Mouse (Mus musculus) intestine, embryonic 15.5 days (tissue): ENCODE data around the gene Gnptg. TPM values are rescaled to one million over a fixed set of nuclear protein-coding genes. Genes with fewer than 3 reads are reported as not detected.

Experiments
- ATAC-seq: fragments of 200-750 bp; cut with Nextera tagmentation; 2 replicates; pipeline ENCODE4 v1.8.0; 2017; ENCODE audit warnings: moderate TSS enrichment, moderate library complexity
- H3K27ac ChIP-seq: fragments of 300-500 bp; sonication (generic); 2 replicates; pipeline ENCODE4 v1.5.1; 2015; ENCODE audit warnings: mild to moderate bottlenecking, inconsistent platforms
- H3K27me3 ChIP-seq: fragments of 300-500 bp; sonication (generic); replicated peaks from 2 replicates; pipeline ENCODE4 v1.6.1; 2015; ENCODE audit warnings: inconsistent platforms
- H3K36me3 ChIP-seq: fragments of 300-500 bp; sonication (generic); 2 replicates; pipeline ENCODE4 v1.6.1; 2015; ENCODE audit warnings: inconsistent platforms
- H3K4me1 ChIP-seq: fragments of 300-500 bp; sonication (generic); replicated peaks from 2 replicates; pipeline ENCODE4 v1.6.1; 2015; ENCODE audit warnings: inconsistent platforms
- H3K4me2 ChIP-seq: fragments of 300-500 bp; sonication (generic); replicated peaks from 2 replicates; pipeline ENCODE4 v1.6.1; 2015; ENCODE audit warnings: mild to moderate bottlenecking, inconsistent platforms
- H3K4me3 ChIP-seq: fragments of 300-500 bp; sonication (generic); replicated peaks from 2 replicates; pipeline ENCODE4 v1.5.1; 2015; ENCODE audit warnings: inconsistent platforms
- H3K9ac ChIP-seq: fragments of 300-500 bp; sonication (generic); 2 replicates; pipeline ENCODE4 v1.6.1; 2015; ENCODE audit warnings: inconsistent platforms
- H3K9me3 ChIP-seq: fragments of 300-500 bp; sonication (generic); 2 replicates; pipeline ENCODE4 v1.6.1; 2016; ENCODE audit warnings: inconsistent platforms
- WGBS: fragments of 180-500 bp; shearing (Covaris S2); methylation state at CpG from one replicate; pipeline ENCODE4 v1.1.7; 2015; 5-methylcytosine and 5-hydroxymethylcytosine counted together
- polyA plus RNA-seq: library from polyadenylated mRNA; unstranded; fragments of >200 nt; fragmentation: Nextera tagmentation; extraction: Ambion mirVana; gene quantifications from 2 replicates; pipeline ENCODE4 v1.2.1, GENCODE M21; 2015

The Gnptg gene
- polyA plus RNA-seq = 40.6 and 42.7 TPM in 2 replicates

GRCm38 (mm10) chr17:25239695-25240636 is at the start of gene Gnptg, which contains the start of gene Tsr3:
TSS of gene Gnptg (minus strand) at chr17:25240124.
TSS of gene Tsr3 (plus strand) at chr17:25240170.
- H3K27me3 ChIP-seq = no peaks in the 10 kb centered on the region
- peak within 1 kb of the TSS; percentile 89 for H3K9ac ChIP-seq
- under 1% methylated on average over 80 of the region's 80 CpGs for WGBS
- H3K9me3 ChIP-seq = no peaks in the 10 kb centered on the region
- peaks cover 11% of the 10 kb centered on the region for H3K4me1 ChIP-seq
- peak; percentile 95 for ATAC-seq
- peak within 1 kb of the TSS; percentile 75 for H3K27ac ChIP-seq
- peaks cover 11% of the 10 kb centered on the region for H3K36me3 ChIP-seq
- H3K4me3 ChIP-seq = peak within 1 kb of the TSS; percentile 99
- peak within 1 kb of the TSS; percentile 92 for H3K4me2 ChIP-seq

- Histone ChIP-seq H3K4me2 (no peak overlapping the region), H3K9me3 (no peaks in the 10 kb centered on the region), H3K9ac (no peak overlapping the region), H3K27me3 (no peaks in the 10 kb centered on the region), H3K36me3 (no peaks in the 10 kb centered on the region), H3K4me3 (no peak overlapping the region), H3K27ac (no peak overlapping the region), H3K4me1 (no peaks in the 10 kb centered on the region)
- 17% methylated on average over 4 of the region's 4 CpGs for WGBS
- no peak for ATAC-seq
Measured at GRCm38 (mm10) chr17:25288842-25289241, 48.9 kb upstream of the Gnptg start.

GRCm38 (mm10) chr17:25285033-25285432 is 45.1 kb upstream of the Gnptg start:
- H3K4me2 ChIP-seq = no peak overlapping the region
- no peaks in the 10 kb centered on the region for H3K27me3 ChIP-seq
- no peak overlapping the region for H3K27ac ChIP-seq
- H3K4me1 ChIP-seq = 0 out of 2 replicates have a peak, but pooled peaks cover 2% of the 10 kb centered on the region
- no peaks in the 10 kb centered on the region for H3K9me3 ChIP-seq
- H3K36me3 ChIP-seq = no peaks in the 10 kb centered on the region
- 23% methylated on average over 3 of the region's 3 CpGs for WGBS
- H3K4me3 ChIP-seq = no peak overlapping the region
- no peak overlapping the region for H3K9ac ChIP-seq
- ATAC-seq = no peak

GRCm38 (mm10) chr17:25282133-25282532 is 42.2 kb upstream of the Gnptg start:
- no peak overlapping the region for H3K4me3 ChIP-seq
- H3K27me3 ChIP-seq = no peaks in the 10 kb centered on the region
- ATAC-seq = peak; percentile 77; the same call in 1 of the 2 replicates
- peak overlapping the region; percentile 15; the same call in 1 of the 2 replicates for H3K4me2 ChIP-seq
- H3K4me1 ChIP-seq = 0 out of 2 replicates have a peak, but pooled peaks cover 2% of the 10 kb centered on the region
- WGBS = 27% methylated on average over 11 of the region's 11 CpGs
- no peak overlapping the region for H3K27ac ChIP-seq
- no peaks in the 10 kb centered on the region for H3K36me3 ChIP-seq
- no peak overlapping the region for H3K9ac ChIP-seq
- H3K9me3 ChIP-seq = no peaks in the 10 kb centered on the region

- no peak overlapping the region for H3K9ac ChIP-seq
- H3K27ac ChIP-seq = no peak overlapping the region
- H3K4me2 ChIP-seq = no peak overlapping the region
- no peak for ATAC-seq
- H3K9me3 ChIP-seq = no peaks in the 10 kb centered on the region
- no peaks in the 10 kb centered on the region for H3K27me3 ChIP-seq
- peaks cover 18% of the 10 kb centered on the region for H3K4me1 ChIP-seq
- no peak overlapping the region for H3K4me3 ChIP-seq
- WGBS = 97% methylated on average over 3 of the region's 3 CpGs
- no peaks in the 10 kb centered on the region for H3K36me3 ChIP-seq
Measured at GRCm38 (mm10) chr17:25275833-25276232, 35.9 kb upstream of the Gnptg start.

GRCm38 (mm10) chr17:25274571-25275346 is 34.8 kb upstream of the Gnptg start, which contains the start of gene Ube2i:
TSS of gene Ube2i (minus strand) at chr17:25274622.
- peaks cover 25% of the 10 kb centered on the region for H3K4me1 ChIP-seq
- peak within 1 kb of the TSS; percentile 100 for H3K9ac ChIP-seq
- peak within 1 kb of the TSS; percentile 74 for H3K4me2 ChIP-seq
- no peaks in the 10 kb centered on the region for H3K9me3 ChIP-seq
- no peak for ATAC-seq
- H3K4me3 ChIP-seq = peak within 1 kb of the TSS; percentile 92
- H3K36me3 ChIP-seq = peaks cover 2% of the 10 kb centered on the region; the same call in 1 of the 2 replicates
- 81% methylated on average over 9 of the region's 9 CpGs for WGBS
- H3K27ac ChIP-seq = peak within 1 kb of the TSS; percentile 99
- H3K27me3 ChIP-seq = no peaks in the 10 kb centered on the region

- WGBS = under 1% methylated on average over 43 of the region's 45 CpGs
- peaks cover 25% of the 10 kb centered on the region for H3K4me1 ChIP-seq
Measured at GRCm38 (mm10) chr17:25273706-25274501, 34.0 kb upstream of the Gnptg start.

GRCm38 (mm10) chr17:25272951-25273705 is 33.2 kb upstream of the Gnptg start:
- peak overlapping the region; percentile 74 for H3K4me2 ChIP-seq
- peaks cover 25% of the 10 kb centered on the region for H3K4me1 ChIP-seq
- peak; percentile 92 for ATAC-seq
- WGBS = under 1% methylated on average over 91 of the region's 92 CpGs
- H3K4me3 ChIP-seq = peak overlapping the region; percentile 92
- H3K27ac ChIP-seq = peak overlapping the region; percentile 99
- H3K36me3 ChIP-seq = peaks cover 19% of the 10 kb centered on the region
- no peaks in the 10 kb centered on the region for H3K9me3 ChIP-seq
- no peaks in the 10 kb centered on the region for H3K27me3 ChIP-seq
- H3K9ac ChIP-seq = peak overlapping the region; percentile 100

More at GRCm38 (mm10) chr17:25273706-25274501, 34.0 kb upstream of the Gnptg start:
- H3K9ac ChIP-seq = peak overlapping the region; percentile 100
- peak overlapping the region; percentile 92 for H3K4me3 ChIP-seq
- peak overlapping the region; percentile 74 for H3K4me2 ChIP-seq
- ATAC-seq = peak; percentile 87
- peak overlapping the region; percentile 99 for H3K27ac ChIP-seq
- H3K9me3 ChIP-seq = no peaks in the 10 kb centered on the region
- peaks cover 11% of the 10 kb centered on the region for H3K36me3 ChIP-seq
- H3K27me3 ChIP-seq = no peaks in the 10 kb centered on the region

- Histone ChIP-seq H3K9ac (peak overlapping the region; percentile 100), H3K4me3 (peak overlapping the region; percentile 92), H3K27me3 (no peaks in the 10 kb centered on the region), H3K36me3 (peaks cover 27% of the 10 kb centered on the region), H3K4me1 (peaks cover 25% of the 10 kb centered on the region), H3K27ac (peak overlapping the region; percentile 99), H3K9me3 (no peaks in the 10 kb centered on the region), H3K4me2 (peak overlapping the region; percentile 74)
- no peak for ATAC-seq
- under 1% methylated on average over 10 of the region's 10 CpGs for WGBS
Measured at GRCm38 (mm10) chr17:25272326-25272725, 32.4 kb upstream of the Gnptg start.

- Histone ChIP-seq H3K27me3 (no peaks in the 10 kb centered on the region), H3K4me1 (peaks cover 25% of the 10 kb centered on the region), H3K4me2 (peak overlapping the region; percentile 74), H3K9ac (no peak overlapping the region; the same call in 1 of the 2 replicates), H3K4me3 (0 out of 2 replicates have a peak overlapping the region, but pooled peaks have one; percentile 92), H3K36me3 (peaks cover 41% of the 10 kb centered on the region), H3K9me3 (no peaks in the 10 kb centered on the region), H3K27ac (no peak overlapping the region)
- no peak for ATAC-seq
- 66% methylated on average over 2 of the region's 2 CpGs for WGBS
Measured at GRCm38 (mm10) chr17:25270795-25271335, 30.9 kb upstream of the Gnptg start.
